Mouse (Mus musculus) cortical plate, adult 2 months (tissue): ENCODE data around the gene Tbc1d19. TPM values are rescaled to one million over a fixed set of nuclear protein-coding genes. Genes with fewer than 3 reads are reported as not detected.

Experiments used
- H3K27ac ChIP-seq: fragments of 200-500 bp; 2 replicates; pipeline ENCODE4 v1.5.1; 2012; ENCODE audit warnings: low read length, control low read depth, inconsistent platforms; ENCODE audit not compliant: insufficient read depth
- H3K4me1 ChIP-seq: fragments of 200-500 bp; 2 replicates; pipeline ENCODE4 v1.6.1; 2011; ENCODE audit warnings: low read length; ENCODE audit not compliant: control insufficient read depth, insufficient read depth
- H3K4me3 ChIP-seq: fragments of 200-500 bp; 2 replicates; pipeline ENCODE4 v1.5.1; 2011; ENCODE audit warnings: mild to moderate bottlenecking, low read length, control low read depth; ENCODE audit not compliant: insufficient read depth
- CTCF ChIP-seq: fragments of 200-500 bp; IDR thresholded peaks from 2 replicates; pipeline ENCODE4 v1.5.1; 2011; ENCODE audit warnings: mild to moderate bottlenecking, control low read depth, low read length; ENCODE audit not compliant: insufficient read depth; ENCODE audit errors: extremely low read depth
- POLR2A ChIP-seq: fragments of 200-500 bp; IDR thresholded peaks from 2 replicates; pipeline ENCODE4 v1.6.1; 2011; ENCODE audit warnings: mild to moderate bottlenecking, low read length, control low read depth; ENCODE audit not compliant: insufficient read depth; ENCODE audit errors: extremely low read depth
- polyA plus RNA-seq: library from polyadenylated mRNA; depleted of rRNA; stranded (reverse); fragments of >200 nt; gene quantifications from 2 replicates; pipeline ENCODE4 v1.2.3, GENCODE M21; 2012; rRNA removed

Tbc1d19 gene
- 55.1 and 58.9 TPM in 2 replicates for polyA plus RNA-seq

DNA sequence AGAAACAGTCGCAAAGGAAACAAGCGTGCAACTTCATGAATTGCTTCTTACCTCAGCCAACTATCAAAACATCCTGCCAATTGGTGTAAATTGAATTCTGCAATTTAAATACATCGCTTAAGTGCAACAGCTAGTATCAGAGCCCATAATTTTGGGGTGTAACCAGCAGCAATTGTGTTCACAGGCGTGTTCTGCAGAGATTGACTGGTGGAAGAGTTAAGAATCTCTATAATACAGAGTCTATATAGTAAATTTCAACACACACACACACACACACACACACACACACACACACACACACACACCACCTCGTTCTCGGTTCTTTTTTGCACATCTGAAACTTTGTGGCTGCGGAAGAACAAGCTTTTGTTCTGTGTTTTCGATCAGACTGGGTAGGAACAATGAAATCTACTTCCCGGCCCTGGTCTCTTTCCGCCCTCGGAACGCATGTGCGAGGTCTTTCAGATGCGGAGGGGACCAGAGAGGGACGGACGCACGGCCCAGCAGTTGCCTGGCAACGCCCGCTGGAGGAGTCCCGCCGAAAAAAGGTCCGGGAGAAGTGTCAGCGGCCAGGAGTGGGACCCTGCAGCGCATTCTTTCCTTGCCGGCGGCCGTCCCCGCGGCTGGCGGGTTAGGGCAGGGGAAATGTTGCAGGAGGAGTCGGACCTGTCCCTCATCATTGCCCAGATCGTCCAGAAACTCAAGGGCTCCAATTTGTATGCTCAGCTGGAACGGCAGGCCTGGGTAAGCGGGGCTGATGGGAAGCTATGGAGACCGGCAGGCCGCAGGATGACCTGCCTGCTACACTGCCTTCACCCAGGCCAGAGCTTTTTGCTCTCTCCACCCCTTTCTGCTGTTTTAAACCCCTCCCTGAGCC lies at the start of gene Tbc1d19:
Gene Tbc1d19, plus strand, starts transcription at position 492 of the 877 bp plus-strand sequence.
- TF ChIP-seq POLR2A (peak; percentile 56; the same call in 1 of the 2 replicates), CTCF (no peak)
- Histone ChIP-seq H3K4me3 (peak within 1 kb of the TSS; percentile 75), H3K4me1 (no peaks in the 10 kb centered on the region; the same call in 1 of the 2 replicates), H3K27ac (no peak within 1 kb of the TSS)

DNA sequence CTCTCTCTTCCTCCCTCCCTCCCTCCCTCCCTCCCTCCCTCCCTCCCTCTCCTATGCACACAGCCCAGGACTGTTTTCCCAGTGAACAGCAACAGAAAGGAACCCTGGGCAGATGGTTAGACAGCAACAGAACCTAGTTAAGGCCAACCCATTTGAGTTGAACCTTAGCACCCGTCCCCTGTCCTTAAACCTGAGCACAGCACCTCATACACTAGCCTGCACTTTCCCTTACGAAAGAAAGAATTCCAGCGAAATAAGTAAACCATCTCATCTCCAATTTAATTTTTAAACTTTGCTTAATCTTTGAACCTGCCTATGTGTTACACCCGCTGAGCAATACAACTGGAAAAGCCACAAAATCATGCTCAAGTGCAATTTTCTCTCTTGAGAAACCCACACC lies 49.5 kb upstream of the Tbc1d19 start:
- Histone ChIP-seq H3K4me1 (no peaks in the 10 kb centered on the region; the same call in 1 of the 2 replicates), H3K27ac (no peak overlapping the region), H3K4me3 (no peak overlapping the region)
- TF ChIP-seq CTCF (no peak), POLR2A (no peak)

DNA sequence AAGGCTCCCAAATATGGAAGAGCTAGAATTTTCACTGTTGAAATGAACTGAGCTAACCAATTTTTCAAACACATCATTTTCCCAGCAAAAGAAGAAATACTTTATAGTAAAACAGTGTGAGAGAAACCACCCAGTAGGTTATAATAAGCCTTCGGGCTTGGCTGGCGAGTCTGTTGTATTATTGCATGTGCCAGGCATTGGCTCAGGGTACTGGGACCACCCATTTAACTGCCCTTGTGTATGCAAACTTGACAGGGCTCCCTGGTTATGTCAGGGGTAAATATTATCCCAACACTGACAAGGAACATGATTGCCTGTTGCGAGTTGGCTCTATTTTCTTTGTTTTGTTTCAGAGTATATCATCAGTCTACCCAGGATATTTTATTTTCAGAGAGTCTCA lies 48.5 kb upstream of the Tbc1d19 start:
- no peaks in the 10 kb centered on the region; the same call in 1 of the 2 replicates for H3K4me1 ChIP-seq
- H3K4me3 ChIP-seq: no peak overlapping the region
- TF ChIP-seq CTCF (no peak), POLR2A (no peak)
- no peak overlapping the region for H3K27ac ChIP-seq

DNA sequence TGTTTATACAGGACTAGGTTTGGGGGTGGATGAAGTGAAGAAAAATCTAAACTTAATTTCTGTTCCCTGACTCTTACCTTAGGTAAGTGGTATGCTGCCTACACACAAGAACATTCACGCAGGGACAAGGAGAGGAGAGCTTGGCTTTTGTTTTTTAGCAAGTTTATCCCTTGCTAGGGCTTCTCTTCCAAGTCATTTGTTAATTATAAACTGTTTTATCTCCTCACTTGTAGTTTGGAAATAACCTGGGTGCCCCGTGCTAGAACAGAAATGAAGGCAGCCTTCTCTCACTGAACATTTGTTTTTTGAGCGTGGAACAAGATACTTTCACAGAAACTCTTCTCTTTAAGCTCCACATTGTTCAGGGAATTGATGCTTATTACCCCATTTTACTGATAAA lies 48.1 kb upstream of the Tbc1d19 start:
- Histone ChIP-seq H3K27ac (no peak overlapping the region), H3K4me1 (no peaks in the 10 kb centered on the region; the same call in 1 of the 2 replicates), H3K4me3 (no peak overlapping the region)
- TF ChIP-seq POLR2A (no peak), CTCF (no peak)

DNA sequence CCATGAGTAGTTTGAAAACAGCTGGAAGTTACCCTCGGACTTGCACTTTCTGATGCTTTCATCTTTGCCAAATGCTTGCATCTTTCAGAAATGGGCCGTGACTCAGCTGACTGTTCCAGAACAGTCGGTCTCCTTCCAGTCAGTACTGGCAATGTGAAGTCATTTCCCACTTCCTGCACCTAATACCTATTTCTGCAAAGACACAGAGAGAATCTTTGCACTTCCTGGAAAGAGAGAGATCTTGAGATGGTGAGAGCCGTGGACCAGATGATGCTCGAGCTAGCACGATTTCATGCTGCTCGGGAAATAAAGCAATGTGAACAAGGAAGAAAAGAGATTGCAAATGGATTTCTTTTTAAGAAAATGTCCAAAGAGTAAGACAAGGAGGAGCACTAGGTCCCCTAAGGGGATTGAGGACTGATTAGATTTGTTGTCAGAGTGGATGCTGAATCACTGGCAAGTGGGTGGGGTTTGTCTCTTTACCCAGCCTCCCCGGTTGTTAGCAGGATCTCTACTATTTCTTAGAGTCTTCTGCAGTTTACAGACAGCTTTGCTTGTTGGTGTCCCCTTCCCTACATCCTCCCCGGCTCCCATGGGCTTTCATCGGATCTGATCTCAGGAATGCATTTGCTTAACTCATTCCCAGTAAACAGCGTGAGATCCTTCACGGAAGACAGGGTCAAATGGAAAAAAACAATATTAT lies 24.4 kb upstream of the Tbc1d19 start:
- H3K4me1 ChIP-seq: no peaks in the 10 kb centered on the region
- no peak overlapping the region for H3K27ac ChIP-seq
- no peak overlapping the region for H3K4me3 ChIP-seq
- TF ChIP-seq POLR2A: no peak
- TF ChIP-seq CTCF: no peak

DNA sequence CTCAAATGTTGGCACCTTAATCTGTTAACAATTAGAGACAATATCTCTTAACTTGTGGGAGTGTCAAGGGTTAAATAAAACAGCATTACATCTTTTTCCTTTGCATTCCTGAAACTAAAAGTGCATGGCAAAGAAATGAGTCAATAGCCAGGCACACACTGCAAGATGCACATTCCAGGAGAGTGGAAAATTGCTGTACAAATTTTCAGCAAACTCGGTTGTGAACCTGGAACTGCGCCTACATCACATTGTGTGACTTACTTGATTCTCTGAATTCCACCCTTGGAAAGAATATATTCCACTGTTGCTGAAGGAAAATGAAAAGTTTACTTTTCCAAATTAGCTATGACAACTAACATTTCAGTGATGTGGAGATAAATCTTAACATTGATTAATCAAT lies 8.0 kb upstream of the Tbc1d19 start:
- H3K4me3 ChIP-seq: no peak overlapping the region
- TF ChIP-seq CTCF (no peak), POLR2A (no peak)
- H3K27ac ChIP-seq: no peak overlapping the region
- no peaks in the 10 kb centered on the region for H3K4me1 ChIP-seq

DNA sequence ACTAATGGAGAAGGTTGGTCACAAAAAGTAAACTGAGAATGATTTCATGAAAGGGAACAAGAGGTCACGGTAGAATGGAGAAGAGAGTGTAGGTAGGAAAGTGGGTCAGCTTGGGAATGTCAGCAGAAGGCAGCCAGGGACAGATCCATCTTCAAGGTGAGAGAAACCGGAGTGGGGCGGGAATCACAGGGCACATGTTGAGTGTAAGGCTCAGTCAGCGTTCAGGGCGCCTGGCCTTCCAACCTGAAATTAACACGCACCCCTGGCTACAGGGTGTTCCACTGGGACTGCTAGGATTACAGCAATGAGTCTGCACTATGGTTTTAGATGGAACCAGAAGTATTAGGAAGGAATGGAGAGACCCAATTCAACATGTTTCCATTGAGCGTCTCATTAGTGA lies 10.3 kb downstream of the Tbc1d19 start:
- H3K27ac ChIP-seq: no peak overlapping the region
- no peak overlapping the region for H3K4me3 ChIP-seq
- no peak for TF ChIP-seq POLR2A
- TF ChIP-seq CTCF: no peak
- peaks cover 1% of the 10 kb centered on the region; the same call in 1 of the 2 replicates for H3K4me1 ChIP-seq

DNA sequence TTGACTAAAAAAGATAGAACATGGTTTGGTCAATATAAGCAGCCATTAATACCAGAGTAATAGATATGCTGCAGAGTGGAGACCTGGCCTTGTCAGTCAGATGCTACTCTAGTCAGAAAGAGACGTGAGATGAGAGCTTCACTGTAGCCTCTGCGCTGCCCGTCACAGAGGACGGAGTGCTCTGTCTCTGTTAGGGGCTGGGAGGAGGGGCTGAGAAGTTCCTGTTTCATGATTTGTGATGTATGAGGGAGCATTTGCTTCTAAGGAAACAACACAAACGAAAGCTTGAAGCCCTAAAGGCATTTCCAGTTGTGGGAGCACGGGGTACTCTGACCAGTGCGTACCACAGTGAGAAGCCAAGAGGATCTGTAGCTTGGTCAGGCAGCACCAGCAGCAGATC lies 16.5 kb downstream of the Tbc1d19 start:
- H3K4me3 ChIP-seq: no peak overlapping the region
- TF ChIP-seq CTCF (no peak), POLR2A (no peak)
- H3K27ac ChIP-seq: no peak overlapping the region
- H3K4me1 ChIP-seq: no peaks in the 10 kb centered on the region

DNA sequence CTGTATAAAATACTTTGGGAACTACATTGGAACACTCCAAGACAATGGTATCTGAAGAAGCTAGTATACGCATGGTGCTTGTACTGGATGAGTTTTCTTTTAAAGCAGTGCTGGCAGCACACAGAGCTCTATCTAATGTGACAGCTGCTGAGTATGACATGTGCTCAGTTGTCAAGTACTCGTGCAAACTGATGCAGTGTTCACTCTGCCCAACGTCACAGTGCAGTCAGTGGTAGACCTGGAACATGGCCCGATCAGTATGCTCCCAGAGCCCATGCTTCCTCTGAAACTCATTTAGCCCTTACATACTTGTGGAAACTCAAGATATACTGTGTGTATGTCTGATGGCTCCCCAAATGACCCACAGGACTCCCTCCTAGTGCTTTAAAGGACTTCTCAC lies 25.1 kb downstream of the Tbc1d19 start:
- Histone ChIP-seq H3K4me1 (no peaks in the 10 kb centered on the region), H3K27ac (no peak overlapping the region), H3K4me3 (no peak overlapping the region)
- TF ChIP-seq CTCF: no peak
- no peak for TF ChIP-seq POLR2A

DNA sequence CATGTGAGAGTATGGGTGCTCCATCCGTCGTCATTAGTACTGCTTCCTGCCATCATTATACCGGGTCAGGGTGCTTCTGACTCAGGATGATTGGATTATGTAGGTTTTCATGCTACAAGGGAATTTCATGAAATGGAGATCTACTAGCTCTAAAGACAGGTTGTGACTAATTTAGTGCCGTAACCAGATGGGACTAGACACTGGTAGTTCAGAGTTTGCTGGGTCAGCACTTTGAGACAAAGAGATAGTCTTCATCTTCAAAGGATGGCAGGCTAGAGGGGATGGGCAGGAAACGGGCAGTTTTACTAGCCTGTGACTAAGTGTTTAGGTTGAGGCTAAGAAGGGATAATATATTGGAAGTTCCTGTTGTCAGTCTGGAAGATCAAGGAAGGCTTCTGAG lies 31.9 kb downstream of the Tbc1d19 start:
- TF ChIP-seq CTCF (no peak), POLR2A (no peak)
- no peaks in the 10 kb centered on the region for H3K4me1 ChIP-seq

More for the DNA sequence above, 31.9 kb downstream of the Tbc1d19 start:
- Histone ChIP-seq H3K27ac (no peak overlapping the region), H3K4me3 (no peak overlapping the region)
